Mouse (Mus musculus) forebrain, postnatal 0 days (tissue): ENCODE measurements around the gene Tspyl1. TPM values are rescaled to one million over a fixed set of nuclear protein-coding genes. Genes with fewer than 3 reads are reported as not detected.
A peak's percentile ranks its signal among the peaks of the same experiment; 100 is the strongest.

ENCODE experiments used
- ATAC-seq: fragments of 200-750 bp; cut with Nextera tagmentation; 2 replicates; pipeline ENCODE4 v1.8.0; 2017; ENCODE audit warnings: mild to moderate bottlenecking, moderate library complexity
- DNase-seq: peaks from one replicate; pipeline ENCODE4 v3.0.0-alpha.2; 2015
- H3K27ac ChIP-seq: fragments of 300-500 bp; sonication (generic); 2 replicates; pipeline ENCODE4 v1.5.1; 2014; ENCODE audit warnings: low read depth, mild to moderate bottlenecking, antibody characterized with exemption, low read length, moderate library complexity, mixed read lengths
- H3K27me3 ChIP-seq: fragments of 300-500 bp; sonication (generic); 2 replicates; pipeline ENCODE4 v1.6.1; 2014; ENCODE audit warnings: mild to moderate bottlenecking, low read length, mixed read lengths; ENCODE audit not compliant: insufficient read depth
- H3K36me3 ChIP-seq: fragments of 300-500 bp; sonication (generic); 2 replicates; pipeline ENCODE4 v1.6.1; 2014; ENCODE audit warnings: mild to moderate bottlenecking, moderate library complexity; ENCODE audit not compliant: insufficient read depth
- H3K4me1 ChIP-seq: fragments of 300-500 bp; sonication (generic); 2 replicates; pipeline ENCODE4 v1.6.1; 2014; ENCODE audit warnings: antibody characterized with exemption; ENCODE audit not compliant: insufficient read depth
- H3K4me2 ChIP-seq: fragments of 300-500 bp; sonication (generic); 2 replicates; pipeline ENCODE4 v1.6.1; 2014; ENCODE audit warnings: low read depth, mild to moderate bottlenecking, moderate library complexity
- H3K4me3 ChIP-seq: fragments of 300-500 bp; sonication (generic); 2 replicates; pipeline ENCODE4 v1.5.1; 2014; ENCODE audit warnings: low read depth, low read length, mixed read lengths
- H3K9ac ChIP-seq: fragments of 300-500 bp; sonication (generic); 2 replicates; pipeline ENCODE4 v1.6.1; 2014; ENCODE audit warnings: mild to moderate bottlenecking
- H3K9me3 ChIP-seq: fragments of 300-500 bp; sonication (generic); 2 replicates; pipeline ENCODE4 v1.6.1; 2016; ENCODE audit warnings: low read length
- CTCF ChIP-seq: sonication (generic); IDR thresholded peaks from 2 replicates; pipeline ENCODE4 v1.5.1; 2016; ENCODE audit warnings: antibody characterized with exemption, control low read depth, low read depth
- WGBS: fragments of 180-500 bp; shearing (Covaris S2); extraction: QIAGEN DNeasy Blood & Tissue Kit; methylation state at CpG from one replicate; pipeline ENCODE4 v1.1.7; 2014; 5-methylcytosine and 5-hydroxymethylcytosine counted together
- polyA plus RNA-seq: library from polyadenylated mRNA; unstranded; fragments of >200 nt; fragmentation: Nextera tagmentation; extraction: Ambion mirVana; gene quantifications from 2 replicates; pipeline ENCODE4 v1.2.1, GENCODE M21; 2015
- total RNA-seq: library from RNA; depleted of rRNA; stranded (reverse); fragments of >200 nt; gene quantifications from 2 replicates; pipeline ENCODE4 v1.2.3, GENCODE M21; 2014

The Tspyl1 gene
- total and polyA plus RNA-seq, 2 experiments from 2014 or later: 108 to 138 TPM

GRCm38 (mm10) chr10:34297980-34298753, 16.2 kb downstream of the Tspyl1 start:
- DNase-seq (no peak), ATAC-seq (no peak)
- WGBS: 44% methylated on average over 25 of the region's 25 CpGs
- Histone ChIP-seq H3K4me1 (peaks cover 20% of the 10 kb centered on the region), H3K27me3 (no peaks in the 10 kb centered on the region), H3K36me3 (no peaks in the 10 kb centered on the region), H3K27ac (peak overlapping the region; percentile 100), H3K4me3 (peak overlapping the region; percentile 82), H3K9ac (peak overlapping the region; percentile 98), H3K4me2 (peak overlapping the region; percentile 73), H3K9me3 (no peaks in the 10 kb centered on the region)
- no peak for TF ChIP-seq CTCF

- no peaks in the 10 kb centered on the region for H3K36me3 ChIP-seq
- H3K4me1 ChIP-seq: peaks cover 20% of the 10 kb centered on the region
- H3K9me3 ChIP-seq: no peaks in the 10 kb centered on the region
- H3K4me2 ChIP-seq: peak overlapping the region; percentile 73
- H3K27ac ChIP-seq: no peak overlapping the region
- 5% methylated on average over 5 of the region's 5 CpGs for WGBS
- H3K27me3 ChIP-seq: no peaks in the 10 kb centered on the region
- peak overlapping the region; percentile 82 for H3K4me3 ChIP-seq
- TF ChIP-seq CTCF: no peak
- no peak for ATAC-seq
- peak overlapping the region; percentile 51 for H3K9ac ChIP-seq
- no peak for DNase-seq
Observed at GRCm38 (mm10) chr10:34300368-34300767, 18.4 kb downstream of the Tspyl1 start.

GRCm38 (mm10) chr10:34307070-34307469, 25.1 kb downstream of the Tspyl1 start:
- Histone ChIP-seq H3K4me1 (no peaks in the 10 kb centered on the region), H3K36me3 (no peaks in the 10 kb centered on the region), H3K4me3 (no peak overlapping the region), H3K9ac (no peak overlapping the region), H3K9me3 (no peaks in the 10 kb centered on the region), H3K27me3 (no peaks in the 10 kb centered on the region), H3K4me2 (no peak overlapping the region), H3K27ac (no peak overlapping the region)
- ATAC-seq (no peak), DNase-seq (no peak)
- TF ChIP-seq CTCF: no peak

GRCm38 (mm10) chr10:34309915-34310685, 28.1 kb downstream of the Tspyl1 start:
- H3K9ac ChIP-seq: no peak overlapping the region
- no peak overlapping the region for H3K27ac ChIP-seq
- WGBS: 93% methylated on average over 9 of the region's 9 CpGs
- H3K27me3 ChIP-seq: no peaks in the 10 kb centered on the region
- ATAC-seq: no peak
- H3K4me3 ChIP-seq: no peak overlapping the region
- no peaks in the 10 kb centered on the region for H3K4me1 ChIP-seq
- H3K36me3 ChIP-seq: no peaks in the 10 kb centered on the region
- TF ChIP-seq CTCF: no peak
- no peak overlapping the region for H3K4me2 ChIP-seq
- DNase-seq: no peak
- no peaks in the 10 kb centered on the region for H3K9me3 ChIP-seq

- WGBS: 74% methylated on average over 3 of the region's 3 CpGs
- peak; percentile 18; the same call in 1 of the 2 replicates for TF ChIP-seq CTCF
- H3K27ac ChIP-seq: no peak overlapping the region
Observed at GRCm38 (mm10) chr10:34312536-34312935, 30.5 kb downstream of the Tspyl1 start.

GRCm38 (mm10) chr10:34316571-34317216, 34.7 kb downstream of the Tspyl1 start:
- H3K4me1 ChIP-seq: peaks cover 11% of the 10 kb centered on the region
- H3K4me3 ChIP-seq: peak overlapping the region; percentile 24
- H3K27me3 ChIP-seq: no peaks in the 10 kb centered on the region
- H3K4me2 ChIP-seq: peak overlapping the region; percentile 45
- H3K27ac ChIP-seq: peak overlapping the region; percentile 71
- H3K36me3 ChIP-seq: no peaks in the 10 kb centered on the region
- TF ChIP-seq CTCF: no peak
- DNase-seq (peak; percentile 77), ATAC-seq (peak; percentile 93)
- H3K9me3 ChIP-seq: no peaks in the 10 kb centered on the region
- WGBS: under 1% methylated on average over 3 of the region's 3 CpGs
- peak overlapping the region; percentile 40 for H3K9ac ChIP-seq

More at GRCm38 (mm10) chr10:34312536-34312935, 30.5 kb downstream of the Tspyl1 start:
- no peak for ATAC-seq
- DNase-seq: no peak
- no peaks in the 10 kb centered on the region for H3K36me3 ChIP-seq
- peaks cover 11% of the 10 kb centered on the region for H3K4me1 ChIP-seq
- no peaks in the 10 kb centered on the region for H3K27me3 ChIP-seq
- H3K9ac ChIP-seq: no peak overlapping the region
- no peak overlapping the region for H3K4me3 ChIP-seq
- no peak overlapping the region for H3K4me2 ChIP-seq
- no peaks in the 10 kb centered on the region for H3K9me3 ChIP-seq
